Mouse (Mus musculus): Measurements from ENCODE around the gene Gm10491. TPM values are rescaled to one million over a fixed set of nuclear protein-coding genes. Genes with fewer than 3 reads are reported as not detected.

The Gm10491 gene
- total and polyA plus RNA-seq, 2 experiments from 2014 or later, result not detected

GRCm38 (mm10) chrX:7883841-7884567, 23.6 kb downstream of the Gm10491 start, which contains the start of gene Slc35a2:
Gene Slc35a2, plus strand, starts transcription at chrX:7884028.
- ATAC-seq, result peak; percentile 95
- no peaks in the 10 kb centered on the region for H3K9me3 ChIP-seq (ENCODE audit: low read length)
- H3K27me3 ChIP-seq (ENCODE audit: insufficient read depth, low read length), result no peaks in the 10 kb centered on the region
- H3K36me3 ChIP-seq (ENCODE audit: insufficient read depth, low read length), result 0 out of 2 replicates have a peak, but pooled peaks cover 3% of the 10 kb centered on the region
- peak within 1 kb of the TSS; percentile 86 for H3K27ac ChIP-seq
- TF ChIP-seq CTCF (IDR thresholded peaks at IDR 0.05; ENCODE audit: low read depth), result peak; percentile 21
- 22% methylated on average over 49 of the region's 49 CpGs for WGBS
- peak; percentile 90 for DNase-seq (ENCODE audit: low spot score)
- H3K4me2 ChIP-seq (ENCODE audit: low read depth, low read length), result peak within 1 kb of the TSS; percentile 54
- no peaks in the 10 kb centered on the region for H3K4me1 ChIP-seq (ENCODE audit: insufficient read depth, low read length)
- H3K4me3 ChIP-seq (ENCODE audit: low read length), result peak within 1 kb of the TSS; percentile 52
- peak within 1 kb of the TSS; percentile 44 for H3K9ac ChIP-seq (replicated peaks; ENCODE audit: low read length)

DNA sequence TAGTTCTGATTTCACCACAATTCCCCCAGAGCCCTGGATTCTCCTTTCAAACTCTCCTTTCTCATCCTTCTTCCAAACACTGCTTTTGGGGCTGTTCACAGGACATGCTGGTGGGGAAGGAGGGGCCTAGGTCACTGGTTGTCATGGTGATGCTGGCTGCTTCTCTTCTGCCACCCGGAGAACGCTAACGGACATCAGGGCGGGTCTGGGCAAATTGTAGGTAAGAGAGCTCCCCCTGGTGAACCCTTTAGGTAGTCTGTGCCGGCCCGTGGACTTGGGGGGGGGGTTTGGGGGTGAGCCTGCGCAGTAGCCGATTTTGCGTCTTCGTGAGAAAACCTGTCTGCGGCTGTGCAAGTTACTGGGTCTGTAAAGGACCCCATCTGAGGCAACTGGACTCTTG, 27.8 kb downstream of the Gm10491 start:
- Histone ChIP-seq H3K4me1 (ENCODE audit: insufficient read depth, low read length) (no peaks in the 10 kb centered on the region), H3K4me3 (ENCODE audit: low read length) (peak overlapping the region; percentile 53), H3K27me3 (ENCODE audit: insufficient read depth, low read length) (no peaks in the 10 kb centered on the region), H3K4me2 (ENCODE audit: low read depth, low read length) (peak overlapping the region; percentile 66), H3K27ac (no peak overlapping the region; the same call in 1 of the 2 replicates), H3K36me3 (ENCODE audit: insufficient read depth, low read length) (no peaks in the 10 kb centered on the region), H3K9me3 (ENCODE audit: low read length) (no peaks in the 10 kb centered on the region), H3K9ac (replicated peaks; ENCODE audit: low read length) (peak overlapping the region; percentile 37; the same call in 1 of the 2 replicates)
- 20% methylated on average over 11 of the region's 11 CpGs for whole genome bisulfite sequencing
- peak; percentile 62 for ATAC-seq
- DNase-seq (ENCODE audit: low spot score), result peak; percentile 84
- peak; percentile 62 for TF ChIP-seq CTCF (IDR thresholded peaks at IDR 0.05; ENCODE audit: low read depth)

DNA sequence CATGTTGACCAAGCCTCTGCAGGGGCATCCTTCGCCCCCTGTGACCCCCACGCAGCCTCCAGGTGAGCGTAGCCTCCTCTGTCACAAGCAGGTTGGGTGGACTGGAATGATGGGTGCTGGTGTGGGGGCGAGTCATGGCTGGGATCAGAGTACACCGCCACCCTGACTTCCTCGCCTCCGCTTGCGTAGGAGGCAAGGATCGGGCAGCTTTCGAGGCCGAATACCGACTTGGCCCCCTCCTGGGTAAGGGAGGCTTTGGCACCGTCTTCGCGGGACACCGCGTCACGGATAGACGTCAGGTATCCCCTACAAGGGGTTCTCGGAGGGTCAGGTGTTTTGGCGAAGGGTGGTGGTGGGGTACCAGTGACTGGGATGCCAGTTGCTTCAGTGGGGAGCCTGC, 29.1 kb downstream of the Gm10491 start:
- Histone ChIP-seq H3K27me3 (ENCODE audit: insufficient read depth, low read length) (no peaks in the 10 kb centered on the region), H3K27ac (peak overlapping the region; percentile 60), H3K9me3 (ENCODE audit: low read length) (no peaks in the 10 kb centered on the region), H3K4me3 (ENCODE audit: low read length) (peak overlapping the region; percentile 53), H3K4me1 (ENCODE audit: insufficient read depth, low read length) (no peaks in the 10 kb centered on the region), H3K9ac (replicated peaks; ENCODE audit: low read length) (peak overlapping the region; percentile 54), H3K4me2 (ENCODE audit: low read depth, low read length) (peak overlapping the region; percentile 66), H3K36me3 (ENCODE audit: insufficient read depth, low read length) (no peaks in the 10 kb centered on the region; the same call in 1 of the 2 replicates)
- no peak for DNase-seq (ENCODE audit: low spot score)
- 28% methylated on average over 21 of the region's 21 CpGs for WGBS
- peak; percentile 47 for ATAC-seq
- no peak for TF ChIP-seq CTCF (IDR thresholded peaks at IDR 0.05; ENCODE audit: low read depth)

DNA sequence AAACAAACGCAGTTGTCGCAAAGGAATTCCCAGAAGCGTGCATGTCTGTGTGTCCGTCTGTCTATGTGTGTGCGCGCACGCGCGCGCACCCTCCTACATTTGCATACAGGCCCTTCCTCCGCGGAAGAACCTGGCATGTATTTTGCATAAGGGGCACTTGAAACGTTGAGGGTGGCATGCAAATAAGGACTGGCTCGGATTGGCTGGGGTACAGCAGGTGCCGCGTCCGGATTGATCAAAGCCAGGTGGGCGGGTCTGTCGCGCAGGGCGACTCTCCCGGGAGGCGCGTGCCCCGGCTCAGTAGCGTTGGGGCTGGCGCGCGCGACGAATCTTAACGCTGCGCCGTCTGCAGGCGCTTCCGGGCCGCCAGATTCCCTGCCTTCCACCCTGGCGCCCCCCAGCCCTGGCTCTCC, 29.6 kb downstream of the Gm10491 start, which contains the start of gene Pim2:
Pim2 (plus strand) TSS at position 256 of the 413 bp plus-strand sequence.
- H3K9ac ChIP-seq (replicated peaks; ENCODE audit: low read length), result peak within 1 kb of the TSS; percentile 54
- no peaks in the 10 kb centered on the region for H3K9me3 ChIP-seq (ENCODE audit: low read length)
- H3K27me3 ChIP-seq (ENCODE audit: insufficient read depth, low read length), result no peaks in the 10 kb centered on the region
- peak within 1 kb of the TSS; percentile 53 for H3K4me3 ChIP-seq (ENCODE audit: low read length)
- no peaks in the 10 kb centered on the region; the same call in 1 of the 2 replicates for H3K36me3 ChIP-seq (ENCODE audit: insufficient read depth, low read length)
- peak within 1 kb of the TSS; percentile 66 for H3K4me2 ChIP-seq (ENCODE audit: low read depth, low read length)
- peak; percentile 93 for ATAC-seq
- WGBS, result 22% methylated on average over 38 of the region's 38 CpGs
- no peaks in the 10 kb centered on the region for H3K4me1 ChIP-seq (ENCODE audit: insufficient read depth, low read length)
- DNase-seq (ENCODE audit: low spot score), result peak; percentile 89
- H3K27ac ChIP-seq, result peak within 1 kb of the TSS; percentile 60
- no peak for TF ChIP-seq CTCF (IDR thresholded peaks at IDR 0.05; ENCODE audit: low read depth)

- H3K27ac ChIP-seq, result no peak overlapping the region
- WGBS, result 43% methylated on average over 3 of the region's 3 CpGs
- no peak for DNase-seq (ENCODE audit: low spot score)
Observed at GRCm38 (mm10) chrX:7869826-7870225, 37.8 kb downstream of the Gm10491 start.

DNA sequence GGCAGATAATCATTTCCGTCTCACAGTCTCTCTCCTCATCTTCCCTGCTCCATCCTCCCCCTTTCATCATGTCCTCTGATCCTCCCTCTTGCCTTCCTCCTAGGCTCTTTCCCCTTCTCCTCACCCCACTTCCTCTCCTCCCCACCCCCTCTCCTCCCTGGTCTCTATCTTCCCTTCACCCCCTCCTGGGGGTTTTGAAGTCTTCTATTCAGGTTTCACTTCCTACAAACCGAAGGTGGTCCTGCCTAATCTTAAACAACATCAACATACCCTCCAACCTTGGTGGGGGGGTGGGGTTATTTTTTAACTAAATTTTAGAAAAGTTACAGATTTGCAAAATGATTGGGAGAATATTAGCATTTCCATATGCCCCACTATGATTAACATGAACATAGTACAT, 39.1 kb downstream of the Gm10491 start:
- Histone ChIP-seq H3K9ac (replicated peaks; ENCODE audit: low read length) (no peak overlapping the region), H3K9me3 (ENCODE audit: low read length) (no peaks in the 10 kb centered on the region), H3K4me2 (ENCODE audit: low read depth, low read length) (no peak overlapping the region), H3K4me1 (ENCODE audit: insufficient read depth, low read length) (no peaks in the 10 kb centered on the region), H3K27me3 (ENCODE audit: insufficient read depth, low read length) (no peaks in the 10 kb centered on the region), H3K36me3 (ENCODE audit: insufficient read depth, low read length) (no peaks in the 10 kb centered on the region; the same call in 1 of the 2 replicates), H3K27ac (no peak overlapping the region), H3K4me3 (ENCODE audit: low read length) (no peak overlapping the region)
- DNase-seq (ENCODE audit: low spot score), result no peak
- ATAC-seq, result no peak
- TF ChIP-seq CTCF (IDR thresholded peaks at IDR 0.05; ENCODE audit: low read depth), result no peak
- 30% methylated on average over 2 of the region's 2 CpGs for WGBS

More at GRCm38 (mm10) chrX:7869826-7870225, 37.8 kb downstream of the Gm10491 start:
- H3K4me2 ChIP-seq (ENCODE audit: low read depth, low read length), result no peak overlapping the region
- no peak for TF ChIP-seq CTCF (IDR thresholded peaks at IDR 0.05; ENCODE audit: low read depth)
- no peaks in the 10 kb centered on the region for H3K4me1 ChIP-seq (ENCODE audit: insufficient read depth, low read length)
- no peak overlapping the region for H3K4me3 ChIP-seq (ENCODE audit: low read length)
- no peak for ATAC-seq
- H3K9me3 ChIP-seq (ENCODE audit: low read length), result no peaks in the 10 kb centered on the region
- H3K36me3 ChIP-seq (ENCODE audit: insufficient read depth, low read length), result no peaks in the 10 kb centered on the region; the same call in 1 of the 2 replicates
- no peak overlapping the region for H3K9ac ChIP-seq (replicated peaks; ENCODE audit: low read length)
- H3K27me3 ChIP-seq (ENCODE audit: insufficient read depth, low read length), result no peaks in the 10 kb centered on the region

GRCm38 (mm10) chrX:7867141-7867540, 40.5 kb downstream of the Gm10491 start:
- TF ChIP-seq CTCF (IDR thresholded peaks at IDR 0.05; ENCODE audit: low read depth), result no peak
- 96% methylated on average over 1 of the region's 1 CpGs for WGBS
- Histone ChIP-seq H3K27me3 (ENCODE audit: insufficient read depth, low read length) (no peaks in the 10 kb centered on the region), H3K4me2 (ENCODE audit: low read depth, low read length) (no peak overlapping the region), H3K36me3 (ENCODE audit: insufficient read depth, low read length) (no peaks in the 10 kb centered on the region), H3K27ac (no peak overlapping the region), H3K9ac (replicated peaks; ENCODE audit: low read length) (no peak overlapping the region), H3K9me3 (ENCODE audit: low read length) (no peaks in the 10 kb centered on the region), H3K4me3 (ENCODE audit: low read length) (no peak overlapping the region), H3K4me1 (ENCODE audit: insufficient read depth, low read length) (no peaks in the 10 kb centered on the region)
- DNase-seq (ENCODE audit: low spot score) (no peak), ATAC-seq (no peak)
